Mouse (Mus musculus) kidney, adult 2 months (tissue): ENCODE data around the gene Vsig8.

Experiments
- CTCF ChIP-seq: fragments of 200-500 bp; conservative IDR thresholded peaks from 2 replicates; pipeline ENCODE4 v1.5.1; 2011; ENCODE audit warnings: low read depth, mild to moderate bottlenecking, control low read depth, low read length, moderate library complexity, mixed read lengths; ENCODE audit not compliant: insufficient read depth, insufficient read length
- POLR2A ChIP-seq: fragments of 200-500 bp; IDR thresholded peaks from one replicate; pipeline ENCODE4 v1.6.1; 2011; ENCODE audit warnings: low read depth, low read length, control low read depth

GRCm38 (mm10) chr1:172584271-172584670 lies 28.5 kb downstream of the Vsig8 start:
- TF ChIP-seq POLR2A: no peak
- TF ChIP-seq CTCF: no peak
